Mouse (Mus musculus): Measurements from ENCODE around the gene Dapk2. TPM values are rescaled to one million over a fixed set of nuclear protein-coding genes. Genes with fewer than 3 reads are reported as not detected.
A peak's percentile ranks its signal among the peaks of the same experiment; 100 is the strongest.

The Dapk2 gene
- polyA plus RNA-seq, 1 experiment from 2014 or later = 22.8 TPM

DNA sequence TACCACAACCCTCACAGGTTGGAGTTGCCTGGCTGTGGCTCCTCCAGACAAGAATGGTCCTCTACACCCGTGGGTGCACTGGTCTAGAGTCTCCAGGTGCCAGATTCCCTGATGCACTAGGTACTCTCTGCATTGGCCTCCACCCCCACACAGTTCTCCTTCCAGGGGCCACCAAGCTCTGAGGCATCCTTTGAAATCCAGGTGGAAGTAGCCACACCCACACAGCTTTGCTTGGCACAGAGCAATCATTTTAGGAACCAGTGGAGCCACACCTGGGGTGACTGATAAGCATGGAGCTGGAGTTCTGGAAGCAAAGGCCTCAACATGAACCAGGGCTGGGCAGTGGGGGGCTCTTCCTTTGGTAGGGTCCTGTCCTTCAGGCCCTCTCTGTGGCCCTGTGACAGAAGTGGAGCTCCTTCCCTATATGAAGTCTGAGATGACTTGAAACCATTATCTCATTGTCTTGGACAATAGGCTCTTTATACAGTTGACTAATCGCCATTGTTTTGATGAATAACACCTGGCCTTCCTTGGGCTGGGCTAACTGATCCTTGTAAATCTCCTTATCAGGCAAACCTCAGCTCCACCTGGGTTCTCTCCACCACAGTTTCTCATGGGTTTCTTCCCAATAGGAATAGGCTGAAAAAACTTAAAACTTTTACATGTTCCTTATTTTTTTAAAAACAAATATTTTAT, 70.6 kb downstream of the Dapk2 start:
- H3K4me3 ChIP-seq (ENCODE audit: low read length) = no peak overlapping the region
- no peak overlapping the region for H3K4me2 ChIP-seq (ENCODE audit: low read depth, low read length)
- H3K4me1 ChIP-seq (replicated peaks; ENCODE audit: control insufficient read depth, insufficient read depth, low read length) = no peaks in the 10 kb centered on the region
- no peak for ATAC-seq (ENCODE audit: low read depth)
- H3K27ac ChIP-seq (ENCODE audit: low read length) = no peak overlapping the region
- H3K9ac ChIP-seq (ENCODE audit: low read length) = no peak overlapping the region
- H3K27me3 ChIP-seq (ENCODE audit: control insufficient read depth, insufficient read depth, low read depth, low read length) = no peaks in the 10 kb centered on the region
- 52% methylated on average over 2 of the region's 2 CpGs for WGBS
- no peaks in the 10 kb centered on the region for H3K9me3 ChIP-seq (ENCODE audit: control insufficient read depth, low read length)
- no peaks in the 10 kb centered on the region for H3K36me3 ChIP-seq (ENCODE audit: control insufficient read depth, insufficient read depth, low read length)

DNA sequence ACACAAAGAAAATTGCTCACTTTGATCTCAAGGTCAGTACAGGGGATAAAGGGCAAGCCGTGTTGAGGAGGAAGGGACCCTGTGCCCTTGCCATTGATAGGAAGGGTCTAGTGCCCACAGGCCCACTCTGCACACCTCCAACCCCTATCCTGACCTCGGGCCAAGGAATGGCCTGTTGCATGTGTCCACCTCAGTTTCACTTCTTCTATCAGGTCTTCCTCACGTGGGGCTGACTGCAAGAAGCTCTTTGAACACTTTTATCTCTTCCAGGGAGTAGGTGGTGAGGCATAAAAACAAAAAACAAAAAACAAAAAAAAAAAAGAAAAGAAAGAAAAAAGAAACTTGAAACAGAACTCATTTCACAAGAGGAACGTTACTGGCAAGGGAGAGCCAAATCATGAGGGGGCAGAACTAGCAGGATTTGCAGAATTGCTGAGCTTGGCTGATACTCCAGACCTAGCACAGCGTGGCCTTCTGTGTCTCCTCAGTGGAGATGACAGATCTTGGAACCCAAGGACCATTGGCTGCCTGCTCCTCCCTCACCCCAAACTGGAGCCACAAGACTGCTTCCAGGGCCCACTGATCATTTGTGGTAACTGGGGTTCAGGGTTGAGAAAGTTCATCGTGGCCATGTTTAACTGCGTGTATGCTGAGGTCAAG, 73.9 kb downstream of the Dapk2 start:
- H3K27me3 ChIP-seq (ENCODE audit: control insufficient read depth, insufficient read depth, low read depth, low read length) = no peaks in the 10 kb centered on the region
- H3K4me1 ChIP-seq (replicated peaks; ENCODE audit: control insufficient read depth, insufficient read depth, low read length) = no peaks in the 10 kb centered on the region
- H3K4me3 ChIP-seq (ENCODE audit: low read length) = no peak overlapping the region
- no peak overlapping the region for H3K9ac ChIP-seq (ENCODE audit: low read length)
- WGBS = 68% methylated on average over 7 of the region's 7 CpGs
- H3K36me3 ChIP-seq (ENCODE audit: control insufficient read depth, insufficient read depth, low read length) = no peaks in the 10 kb centered on the region
- no peak overlapping the region for H3K27ac ChIP-seq (ENCODE audit: low read length)
- H3K9me3 ChIP-seq (ENCODE audit: control insufficient read depth, low read length) = no peaks in the 10 kb centered on the region
- H3K4me2 ChIP-seq (ENCODE audit: low read depth, low read length) = no peak overlapping the region
- 0 out of 2 replicates have a peak, but pooled peaks have one; percentile 51 for ATAC-seq (ENCODE audit: low read depth)

DNA sequence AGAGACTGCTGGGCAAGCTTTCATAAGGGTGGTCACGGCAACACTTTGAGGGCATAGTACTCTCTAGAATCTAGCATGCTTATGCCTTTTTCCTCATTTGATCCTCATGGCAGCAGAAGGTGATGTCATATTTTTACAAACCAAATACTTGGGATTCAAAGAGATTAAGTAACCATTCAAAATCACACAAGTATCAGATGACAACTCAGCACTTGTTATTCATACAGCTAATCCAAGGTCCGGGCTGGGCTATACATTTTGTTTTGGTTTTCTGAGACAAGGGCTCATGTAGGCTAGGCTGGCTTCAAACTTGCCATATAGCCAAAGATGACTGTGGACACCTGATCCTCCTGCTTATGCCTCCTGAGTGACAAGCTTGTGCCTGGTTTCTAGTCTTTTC, 78.6 kb downstream of the Dapk2 start:
- Histone ChIP-seq H3K27me3 (ENCODE audit: control insufficient read depth, insufficient read depth, low read depth, low read length) (no peaks in the 10 kb centered on the region), H3K9ac (ENCODE audit: low read length) (no peak overlapping the region), H3K27ac (ENCODE audit: low read length) (no peak overlapping the region), H3K4me2 (ENCODE audit: low read depth, low read length) (no peak overlapping the region), H3K4me1 (replicated peaks; ENCODE audit: control insufficient read depth, insufficient read depth, low read length) (peaks cover 15% of the 10 kb centered on the region), H3K36me3 (ENCODE audit: control insufficient read depth, insufficient read depth, low read length) (no peaks in the 10 kb centered on the region), H3K9me3 (ENCODE audit: control insufficient read depth, low read length) (no peaks in the 10 kb centered on the region), H3K4me3 (ENCODE audit: low read length) (no peak overlapping the region)
- WGBS = 37% methylated on average over 2 of the region's 2 CpGs
- no peak for ATAC-seq (ENCODE audit: low read depth)

DNA sequence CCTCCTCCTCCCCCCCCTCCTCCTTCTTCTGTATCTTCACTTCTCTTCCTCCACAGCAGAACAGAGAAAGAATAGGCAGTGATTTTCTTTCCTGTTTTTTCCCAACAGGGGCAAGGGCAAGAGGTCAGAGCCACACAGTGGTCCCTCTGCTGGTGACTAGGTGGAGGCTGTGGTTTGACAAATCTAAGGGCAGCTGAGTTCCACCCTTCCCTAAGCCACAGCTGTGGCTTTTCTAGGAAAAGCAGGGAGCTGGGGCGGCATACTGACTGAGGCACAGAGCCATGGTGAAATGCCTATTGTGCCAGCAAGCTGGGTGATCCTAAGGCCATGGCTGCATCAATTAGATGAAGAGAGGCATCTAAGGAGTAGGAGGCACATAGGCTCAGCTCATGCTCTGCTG, 79.7 kb downstream of the Dapk2 start:
- ATAC-seq (ENCODE audit: low read depth) = no peak
- H3K9ac ChIP-seq (ENCODE audit: low read length) = no peak overlapping the region
- H3K4me1 ChIP-seq (replicated peaks; ENCODE audit: control insufficient read depth, insufficient read depth, low read length) = peaks cover 20% of the 10 kb centered on the region
- no peak overlapping the region for H3K4me2 ChIP-seq (ENCODE audit: low read depth, low read length)
- H3K9me3 ChIP-seq (ENCODE audit: control insufficient read depth, low read length) = no peaks in the 10 kb centered on the region
- no peak overlapping the region for H3K4me3 ChIP-seq (ENCODE audit: low read length)
- no peaks in the 10 kb centered on the region for H3K36me3 ChIP-seq (ENCODE audit: control insufficient read depth, insufficient read depth, low read length)
- H3K27me3 ChIP-seq (ENCODE audit: control insufficient read depth, insufficient read depth, low read depth, low read length) = no peaks in the 10 kb centered on the region
- no peak overlapping the region for H3K27ac ChIP-seq (ENCODE audit: low read length)
- 62% methylated on average over 1 of the region's 1 CpGs for WGBS

DNA sequence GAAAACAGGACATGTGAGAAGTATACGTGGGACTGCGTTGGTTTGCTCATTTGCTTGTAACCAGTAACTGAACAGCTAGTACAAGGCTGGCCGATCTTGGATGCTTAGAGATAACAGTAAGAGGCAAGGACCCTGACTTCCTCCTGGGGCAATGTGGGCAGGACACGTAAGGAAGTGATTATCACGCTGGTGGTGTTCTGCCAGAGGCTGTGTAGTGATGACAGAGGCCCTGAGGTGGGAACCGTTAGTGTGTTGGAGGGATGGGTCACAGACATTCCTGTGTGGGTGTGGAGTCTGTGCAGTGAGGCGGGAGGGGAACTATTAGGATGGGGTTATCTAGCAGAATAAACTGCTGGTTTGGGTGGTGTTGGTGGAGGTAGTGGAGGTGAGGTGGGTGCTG, 81.2 kb downstream of the Dapk2 start:
- H3K4me1 ChIP-seq (replicated peaks; ENCODE audit: control insufficient read depth, insufficient read depth, low read length) = peaks cover 22% of the 10 kb centered on the region
- no peak overlapping the region for H3K9ac ChIP-seq (ENCODE audit: low read length)
- no peaks in the 10 kb centered on the region for H3K36me3 ChIP-seq (ENCODE audit: control insufficient read depth, insufficient read depth, low read length)
- H3K4me2 ChIP-seq (ENCODE audit: low read depth, low read length) = no peak overlapping the region
- H3K27me3 ChIP-seq (ENCODE audit: control insufficient read depth, insufficient read depth, low read depth, low read length) = no peaks in the 10 kb centered on the region
- no peak overlapping the region for H3K27ac ChIP-seq (ENCODE audit: low read length)
- 55% methylated on average over 7 of the region's 7 CpGs for WGBS
- ATAC-seq (ENCODE audit: low read depth) = peak; percentile 5; the same call in 1 of the 2 replicates
- H3K4me3 ChIP-seq (ENCODE audit: low read length) = no peak overlapping the region
- no peaks in the 10 kb centered on the region for H3K9me3 ChIP-seq (ENCODE audit: control insufficient read depth, low read length)

DNA sequence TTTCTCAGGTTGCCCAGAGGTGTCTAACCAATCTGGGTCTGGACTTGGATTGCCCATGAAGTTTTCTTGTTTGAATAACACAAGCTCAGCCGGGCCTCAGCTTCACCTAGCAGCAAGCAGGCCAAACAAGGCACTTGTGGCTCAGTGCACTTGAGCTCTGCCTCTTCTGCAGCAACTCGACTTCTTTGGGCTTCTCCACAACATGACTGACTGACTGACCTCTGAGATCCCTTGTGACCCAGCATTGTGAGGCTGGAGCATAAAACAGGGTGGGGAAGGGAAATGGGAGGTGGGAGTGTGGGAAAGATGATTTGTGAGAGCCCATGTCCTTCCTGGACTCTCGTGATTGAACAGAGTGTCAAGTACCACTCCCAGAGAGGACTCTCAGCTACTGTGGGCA, 81.7 kb downstream of the Dapk2 start:
- ATAC-seq (ENCODE audit: low read depth) = peak; percentile 39
- Histone ChIP-seq H3K4me1 (replicated peaks; ENCODE audit: control insufficient read depth, insufficient read depth, low read length) (peaks cover 22% of the 10 kb centered on the region), H3K4me3 (ENCODE audit: low read length) (no peak overlapping the region), H3K9me3 (ENCODE audit: control insufficient read depth, low read length) (no peaks in the 10 kb centered on the region), H3K9ac (ENCODE audit: low read length) (no peak overlapping the region), H3K27me3 (ENCODE audit: control insufficient read depth, insufficient read depth, low read depth, low read length) (no peaks in the 10 kb centered on the region), H3K4me2 (ENCODE audit: low read depth, low read length) (no peak overlapping the region), H3K27ac (ENCODE audit: low read length) (peak overlapping the region; percentile 72), H3K36me3 (ENCODE audit: control insufficient read depth, insufficient read depth, low read length) (no peaks in the 10 kb centered on the region)
- whole genome bisulfite sequencing = 40% methylated on average over 3 of the region's 3 CpGs

DNA sequence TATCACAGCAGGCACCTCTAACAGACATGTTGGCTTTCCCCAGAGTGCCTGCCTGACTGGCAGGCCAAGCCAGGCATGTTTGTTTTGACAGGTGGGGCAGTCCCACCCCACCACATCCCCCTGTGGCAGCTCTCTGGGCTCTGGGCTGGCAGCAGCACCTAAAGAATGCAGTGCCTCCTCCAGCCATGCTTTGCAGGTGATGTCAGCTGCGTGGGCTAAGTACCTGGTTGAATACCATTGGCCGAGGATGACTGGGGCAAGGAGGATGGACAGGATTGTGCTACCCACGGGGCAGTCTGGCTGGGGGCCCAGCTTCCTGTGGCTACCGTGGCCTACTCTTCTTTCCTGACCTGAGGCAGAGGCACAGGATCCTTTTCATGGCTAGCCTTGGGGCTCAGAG, 82.5 kb downstream of the Dapk2 start:
- Histone ChIP-seq H3K27ac (ENCODE audit: low read length) (peak overlapping the region; percentile 72), H3K36me3 (ENCODE audit: control insufficient read depth, insufficient read depth, low read length) (no peaks in the 10 kb centered on the region), H3K4me2 (ENCODE audit: low read depth, low read length) (no peak overlapping the region), H3K4me1 (replicated peaks; ENCODE audit: control insufficient read depth, insufficient read depth, low read length) (peaks cover 22% of the 10 kb centered on the region), H3K9ac (ENCODE audit: low read length) (no peak overlapping the region), H3K9me3 (ENCODE audit: control insufficient read depth, low read length) (no peaks in the 10 kb centered on the region), H3K4me3 (ENCODE audit: low read length) (no peak overlapping the region), H3K27me3 (ENCODE audit: control insufficient read depth, insufficient read depth, low read depth, low read length) (no peaks in the 10 kb centered on the region)
- WGBS = 42% methylated on average over 4 of the region's 4 CpGs
- ATAC-seq (ENCODE audit: low read depth) = peak; percentile 73

DNA sequence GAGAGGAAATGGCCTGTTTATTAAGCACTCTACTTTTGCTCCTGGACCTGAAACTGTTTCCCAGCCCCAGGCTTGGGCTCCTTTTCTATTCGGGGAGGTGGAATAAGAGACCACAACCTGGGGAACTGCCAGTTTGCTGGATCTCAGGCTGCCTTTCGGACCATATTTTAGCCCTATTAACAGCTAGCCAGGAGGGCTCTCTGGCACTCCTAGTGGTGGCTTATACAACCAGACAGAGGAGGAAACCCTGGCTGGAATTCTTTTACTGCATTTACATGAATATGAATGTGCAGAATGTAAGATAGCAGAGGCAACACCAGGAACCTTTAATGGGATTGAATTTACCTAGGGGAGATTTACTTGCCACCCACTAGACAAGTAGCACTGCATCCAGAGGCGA, 83.0 kb downstream of the Dapk2 start:
- H3K4me2 ChIP-seq (ENCODE audit: low read depth, low read length) = no peak overlapping the region
- H3K27me3 ChIP-seq (ENCODE audit: control insufficient read depth, insufficient read depth, low read depth, low read length) = no peaks in the 10 kb centered on the region
- H3K27ac ChIP-seq (ENCODE audit: low read length) = peak overlapping the region; percentile 72
- H3K4me1 ChIP-seq (replicated peaks; ENCODE audit: control insufficient read depth, insufficient read depth, low read length) = peaks cover 22% of the 10 kb centered on the region
- no peak overlapping the region for H3K9ac ChIP-seq (ENCODE audit: low read length)
- WGBS = 48% methylated on average over 3 of the region's 3 CpGs
- no peaks in the 10 kb centered on the region for H3K9me3 ChIP-seq (ENCODE audit: control insufficient read depth, low read length)
- no peak overlapping the region for H3K4me3 ChIP-seq (ENCODE audit: low read length)
- H3K36me3 ChIP-seq (ENCODE audit: control insufficient read depth, insufficient read depth, low read length) = no peaks in the 10 kb centered on the region
- peak; percentile 59; the same call in 1 of the 2 replicates for ATAC-seq (ENCODE audit: low read depth)

DNA sequence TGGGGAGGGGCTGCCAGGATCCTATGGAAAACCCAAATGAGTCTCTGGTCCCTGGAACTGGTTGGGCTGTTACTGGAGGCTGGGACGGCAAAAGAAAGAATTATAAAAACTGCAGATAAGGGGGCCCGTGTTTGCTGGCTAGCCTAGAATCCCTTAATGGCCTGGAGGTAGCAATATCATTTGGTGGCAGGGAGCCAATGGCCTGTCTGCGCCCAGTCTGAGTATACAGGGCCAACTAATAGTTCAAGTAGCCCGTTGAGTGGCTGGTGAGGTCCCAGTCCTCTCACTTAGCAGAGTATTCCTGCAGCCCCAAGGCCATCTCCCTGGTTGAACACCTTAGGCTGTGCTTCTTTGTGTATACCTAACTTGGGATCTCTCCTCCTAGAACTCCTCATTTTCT, 83.7 kb downstream of the Dapk2 start:
- no peaks in the 10 kb centered on the region for H3K36me3 ChIP-seq (ENCODE audit: control insufficient read depth, insufficient read depth, low read length)
- H3K27ac ChIP-seq (ENCODE audit: low read length) = no peak overlapping the region
- H3K9me3 ChIP-seq (ENCODE audit: control insufficient read depth, low read length) = no peaks in the 10 kb centered on the region
- ATAC-seq (ENCODE audit: low read depth) = no peak
- no peaks in the 10 kb centered on the region for H3K27me3 ChIP-seq (ENCODE audit: control insufficient read depth, insufficient read depth, low read depth, low read length)
- no peak overlapping the region for H3K9ac ChIP-seq (ENCODE audit: low read length)
- H3K4me3 ChIP-seq (ENCODE audit: low read length) = no peak overlapping the region
- H3K4me2 ChIP-seq (ENCODE audit: low read depth, low read length) = no peak overlapping the region
- peaks cover 22% of the 10 kb centered on the region for H3K4me1 ChIP-seq (replicated peaks; ENCODE audit: control insufficient read depth, insufficient read depth, low read length)
- WGBS = 42% methylated on average over 4 of the region's 4 CpGs

Measured in lung, embryonic 16.5 days (tissue).